Mouse (Mus musculus) neural tube, embryonic 12.5 days (tissue): ENCODE measurements at regions not wholly inside any gene's neighbourhood (a gene's known extent, or its start where the extent isn't known, plus 50 kb on each side); places are given as distances from the start of the nearest gene placed in this dataset.
"Not testable (repeated sequence)": the region's sequence is repeated elsewhere in the genome, so short reads cannot be mapped to it uniquely, and the experiment has no call there.

Experiments used
- ATAC-seq: fragments of 200-750 bp; cut with Nextera tagmentation; 2 replicates; pipeline ENCODE4 v1.8.0; 2017; ENCODE audit warnings: low read depth, mild to moderate bottlenecking, moderate TSS enrichment, moderate library complexity; ENCODE audit not compliant: low FRiP score
- H3K27ac ChIP-seq: fragments of 300-500 bp; sonication (generic); 2 replicates; pipeline ENCODE4 v1.5.1; 2016
- H3K27me3 ChIP-seq: fragments of 300-500 bp; sonication (generic); replicated peaks from 2 replicates; pipeline ENCODE4 v1.6.1; 2016; ENCODE audit warnings: mild to moderate bottlenecking
- H3K36me3 ChIP-seq: fragments of 300-500 bp; sonication (generic); 2 replicates; pipeline ENCODE4 v1.6.1; 2016; ENCODE audit warnings: mild to moderate bottlenecking
- H3K4me1 ChIP-seq: fragments of 300-500 bp; sonication (generic); 2 replicates; pipeline ENCODE4 v1.6.1; 2016
- H3K4me2 ChIP-seq: fragments of 300-500 bp; sonication (generic); replicated peaks from 2 replicates; pipeline ENCODE4 v1.6.1; 2016; ENCODE audit warnings: mild to moderate bottlenecking
- H3K4me3 ChIP-seq: fragments of 300-500 bp; sonication (generic); 2 replicates; pipeline ENCODE4 v1.5.1; 2016
- H3K9ac ChIP-seq: fragments of 300-500 bp; sonication (generic); 2 replicates; pipeline ENCODE4 v1.6.1; 2016; ENCODE audit warnings: mild to moderate bottlenecking
- H3K9me3 ChIP-seq: fragments of 300-500 bp; sonication (generic); 2 replicates; pipeline ENCODE4 v1.6.1; 2016; ENCODE audit warnings: mild to moderate bottlenecking
- WGBS: fragments of 180-500 bp; shearing (Covaris S2); methylation state at CpG from one replicate; pipeline ENCODE4 v1.1.7; 2016; 5-methylcytosine and 5-hydroxymethylcytosine counted together

DNA sequence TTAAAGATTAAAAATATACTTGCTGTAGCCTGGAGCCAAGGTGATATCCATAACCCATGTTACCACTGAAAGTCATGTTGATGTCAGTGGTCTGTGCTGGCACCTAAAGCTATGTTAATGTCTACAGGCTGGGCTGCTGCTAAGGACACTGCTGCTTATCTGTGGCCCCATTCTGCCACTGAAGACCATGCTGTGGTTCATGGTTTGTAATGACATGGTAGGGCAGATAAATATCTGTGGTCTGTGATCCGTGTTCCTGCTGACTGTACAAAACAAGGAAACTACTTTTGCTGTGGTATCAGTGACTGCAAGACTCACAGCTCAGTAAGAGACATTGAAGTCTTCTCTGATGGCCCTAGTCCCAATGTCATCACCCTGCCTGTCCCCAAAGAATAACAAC, 245.7 kb downstream of the Slco4c1 start:
- no peak overlapping the region for H3K27ac ChIP-seq
- H3K9me3 ChIP-seq: no peaks in the 10 kb centered on the region
- WGBS: 94% methylated on average over 1 of the region's 1 CpGs
- no peak overlapping the region for H3K4me2 ChIP-seq
- H3K4me3 ChIP-seq: no peak overlapping the region
- no peaks in the 10 kb centered on the region for H3K4me1 ChIP-seq
- H3K36me3 ChIP-seq: no peaks in the 10 kb centered on the region
- H3K9ac ChIP-seq: no peak overlapping the region
- H3K27me3 ChIP-seq: no peaks in the 10 kb centered on the region
- ATAC-seq: no peak

GRCm38 (mm10) chr1:96625326-96625725, 246.6 kb downstream of the Slco4c1 start:
- H3K27me3 ChIP-seq, H3K27ac ChIP-seq, H3K4me3 ChIP-seq, ATAC-seq, H3K36me3 ChIP-seq, H3K9ac ChIP-seq, H3K4me2 ChIP-seq, H3K9me3 ChIP-seq, H3K4me1 ChIP-seq: not testable (repeated sequence)
- 97% methylated on average over 5 of the region's 5 CpGs for WGBS

DNA sequence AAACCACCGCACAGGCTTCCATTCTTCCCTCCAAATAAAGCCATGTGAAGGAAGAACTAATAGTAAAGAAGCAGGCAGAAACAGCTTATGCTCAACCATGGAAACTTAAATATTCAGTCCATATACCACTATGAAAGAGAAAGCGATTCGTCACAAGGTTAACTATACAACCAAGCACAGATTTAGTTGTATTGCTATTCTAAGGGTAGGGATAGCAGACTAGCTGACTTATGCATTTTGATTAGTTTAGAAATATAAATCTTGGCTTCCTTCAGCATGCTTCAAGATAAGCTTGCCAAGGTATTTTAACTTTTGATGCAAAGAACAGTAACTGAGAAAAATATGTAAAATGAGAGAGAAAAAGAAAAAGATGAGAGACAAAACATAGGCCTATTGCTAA, 275.8 kb downstream of the Slco4c1 start:
- no peaks in the 10 kb centered on the region for H3K9me3 ChIP-seq
- no peak for ATAC-seq
- no peak overlapping the region for H3K4me3 ChIP-seq
- H3K27me3 ChIP-seq: no peaks in the 10 kb centered on the region
- H3K4me2 ChIP-seq: no peak overlapping the region
- no peak overlapping the region for H3K9ac ChIP-seq
- H3K27ac ChIP-seq: no peak overlapping the region
- 91% methylated on average over 3 of the region's 3 CpGs for WGBS
- H3K4me1 ChIP-seq: no peaks in the 10 kb centered on the region
- H3K36me3 ChIP-seq: no peaks in the 10 kb centered on the region

- Histone ChIP-seq H3K4me1 (no peaks in the 10 kb centered on the region), H3K4me2 (no peak overlapping the region), H3K27ac (no peak overlapping the region), H3K9me3 (no peaks in the 10 kb centered on the region), H3K36me3 (no peaks in the 10 kb centered on the region), H3K9ac (no peak overlapping the region), H3K27me3 (no peaks in the 10 kb centered on the region), H3K4me3 (no peak overlapping the region)
- no peak for ATAC-seq
Observed at GRCm38 (mm10) chr1:96569281-96569680, 302.7 kb downstream of the Slco4c1 start.

GRCm38 (mm10) chr1:96563279-96563910, 308.6 kb downstream of the Slco4c1 start:
- H3K36me3 ChIP-seq: no peaks in the 10 kb centered on the region
- ATAC-seq: no peak
- 84% methylated on average over 3 of the region's 3 CpGs for WGBS
- H3K9me3 ChIP-seq: no peaks in the 10 kb centered on the region
- no peaks in the 10 kb centered on the region for H3K27me3 ChIP-seq
- H3K4me2 ChIP-seq: no peak overlapping the region
- H3K4me3 ChIP-seq: no peak overlapping the region
- H3K9ac ChIP-seq: no peak overlapping the region
- H3K4me1 ChIP-seq: no peaks in the 10 kb centered on the region
- H3K27ac ChIP-seq: no peak overlapping the region

GRCm38 (mm10) chr1:96556258-96556657, 315.7 kb downstream of the Slco4c1 start:
- no peak for ATAC-seq

DNA sequence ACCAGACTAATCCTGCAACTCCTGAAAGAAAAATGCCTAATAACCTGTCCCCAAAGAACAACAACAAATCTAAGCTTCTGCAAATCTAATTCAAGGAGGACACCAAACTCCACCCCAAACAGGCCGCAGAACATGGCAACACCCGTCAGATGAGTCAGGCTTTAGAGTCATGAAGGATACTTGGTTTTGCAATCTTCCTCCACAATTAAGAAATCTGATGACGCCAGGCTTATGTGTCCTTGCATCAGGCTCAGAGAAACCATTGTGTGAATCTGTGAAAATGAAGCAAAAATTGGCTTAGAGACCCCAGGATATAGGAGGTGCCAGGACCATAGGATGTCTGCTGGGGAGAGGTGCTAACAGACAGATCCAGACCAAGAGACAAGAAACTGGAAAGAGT, 352.6 kb downstream of the Slco4c1 start:
- ATAC-seq: no peak
- WGBS: 89% methylated on average over 3 of the region's 3 CpGs
- no peak overlapping the region for H3K4me3 ChIP-seq
- H3K4me1 ChIP-seq: no peaks in the 10 kb centered on the region
- H3K27me3 ChIP-seq: no peaks in the 10 kb centered on the region
- H3K36me3 ChIP-seq: no peaks in the 10 kb centered on the region
- H3K4me2 ChIP-seq: no peak overlapping the region
- no peak overlapping the region for H3K9ac ChIP-seq
- H3K9me3 ChIP-seq: no peaks in the 10 kb centered on the region
- H3K27ac ChIP-seq: no peak overlapping the region

More at GRCm38 (mm10) chr1:96556258-96556657, 315.7 kb downstream of the Slco4c1 start:
- H3K9ac ChIP-seq: no peak overlapping the region
- no peak overlapping the region for H3K27ac ChIP-seq
- no peaks in the 10 kb centered on the region for H3K36me3 ChIP-seq
- H3K4me1 ChIP-seq: no peaks in the 10 kb centered on the region
- H3K4me2 ChIP-seq: no peak overlapping the region
- H3K9me3 ChIP-seq: no peaks in the 10 kb centered on the region
- no peak overlapping the region for H3K4me3 ChIP-seq
- no peaks in the 10 kb centered on the region for H3K27me3 ChIP-seq

- no peak overlapping the region for H3K4me3 ChIP-seq
- H3K4me1 ChIP-seq: no peaks in the 10 kb centered on the region
- H3K36me3 ChIP-seq: no peaks in the 10 kb centered on the region
- ATAC-seq: no peak
- no peaks in the 10 kb centered on the region for H3K27me3 ChIP-seq
- H3K9ac ChIP-seq: no peak overlapping the region
- no peak overlapping the region for H3K27ac ChIP-seq
- H3K4me2 ChIP-seq: no peak overlapping the region
- no peaks in the 10 kb centered on the region for H3K9me3 ChIP-seq
Observed at GRCm38 (mm10) chr1:96501007-96501406, 371.0 kb downstream of the Slco4c1 start.

DNA sequence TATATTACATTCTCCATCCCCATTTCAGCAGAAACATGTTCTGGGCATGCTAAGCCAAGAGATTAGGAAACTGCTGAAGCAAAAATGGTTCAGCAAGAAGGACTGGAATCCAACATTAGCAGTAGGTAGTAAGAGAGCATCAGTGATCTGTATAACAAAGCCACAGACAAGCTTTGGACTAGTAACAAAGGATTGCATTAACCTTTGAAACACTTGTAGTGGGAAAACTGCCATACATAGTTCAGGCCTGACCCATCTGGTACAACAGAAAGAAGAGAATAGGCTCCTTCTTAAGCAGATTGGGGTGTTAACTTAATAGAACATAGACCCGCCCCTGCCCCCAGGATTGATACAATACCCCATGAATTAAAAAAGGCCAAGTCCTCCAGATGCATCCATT, 389.2 kb downstream of the Slco4c1 start:
- Histone ChIP-seq H3K36me3 (no peaks in the 10 kb centered on the region), H3K4me3 (no peak overlapping the region), H3K4me1 (no peaks in the 10 kb centered on the region), H3K9ac (no peak overlapping the region), H3K9me3 (no peaks in the 10 kb centered on the region), H3K27me3 (no peaks in the 10 kb centered on the region), H3K4me2 (no peak overlapping the region), H3K27ac (no peak overlapping the region)
- 64% methylated on average over 1 of the region's 1 CpGs for WGBS
- no peak for ATAC-seq

GRCm38 (mm10) chr1:96450852-96451251, 421.1 kb downstream of the Slco4c1 start:
- no peaks in the 10 kb centered on the region for H3K4me1 ChIP-seq
- H3K4me3 ChIP-seq: no peak overlapping the region
- no peaks in the 10 kb centered on the region for H3K27me3 ChIP-seq
- H3K36me3 ChIP-seq: no peaks in the 10 kb centered on the region
- 65% methylated on average over 1 of the region's 1 CpGs for WGBS
- H3K27ac ChIP-seq: no peak overlapping the region
- ATAC-seq: no peak
- H3K9ac ChIP-seq: no peak overlapping the region
- no peak overlapping the region for H3K4me2 ChIP-seq
- H3K9me3 ChIP-seq: no peaks in the 10 kb centered on the region

DNA sequence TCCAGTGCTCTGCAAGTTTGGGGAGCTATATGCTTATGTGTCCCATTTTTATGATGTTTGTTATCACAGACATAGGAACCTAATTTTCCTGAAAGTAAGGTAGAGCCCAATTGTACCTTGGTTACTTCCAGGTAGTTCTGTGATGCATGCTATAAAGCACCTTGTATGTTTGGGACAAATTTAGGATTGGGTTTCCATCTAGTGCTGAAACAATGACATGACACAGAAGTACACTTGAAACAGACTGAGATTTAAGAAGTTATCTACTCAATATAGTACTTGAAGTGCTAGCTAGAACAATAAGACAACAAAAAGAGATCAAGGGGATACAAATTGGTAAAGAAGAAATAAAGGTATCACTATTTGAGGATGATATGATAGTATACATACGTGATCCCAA, 426.8 kb downstream of the Slco4c1 start:
- H3K4me2 ChIP-seq: no peak overlapping the region
- H3K9ac ChIP-seq: no peak overlapping the region
- no peaks in the 10 kb centered on the region for H3K9me3 ChIP-seq
- no peak overlapping the region for H3K27ac ChIP-seq
- no peaks in the 10 kb centered on the region for H3K36me3 ChIP-seq
- WGBS: 83% methylated on average over 1 of the region's 1 CpGs
- H3K4me1 ChIP-seq: no peaks in the 10 kb centered on the region
- ATAC-seq: no peak
- no peak overlapping the region for H3K4me3 ChIP-seq
- H3K27me3 ChIP-seq: no peaks in the 10 kb centered on the region

- Histone ChIP-seq H3K36me3 (no peaks in the 10 kb centered on the region), H3K9ac (no peak overlapping the region), H3K4me2 (no peak overlapping the region), H3K9me3 (no peaks in the 10 kb centered on the region), H3K27ac (no peak overlapping the region), H3K4me3 (no peak overlapping the region), H3K4me1 (no peaks in the 10 kb centered on the region), H3K27me3 (no peaks in the 10 kb centered on the region)
- 82% methylated on average over 2 of the region's 2 CpGs for WGBS
- no peak for ATAC-seq
Observed at GRCm38 (mm10) chr1:96433057-96433456, 438.9 kb downstream of the Slco4c1 start.

- ATAC-seq: no peak
- no peaks in the 10 kb centered on the region for H3K36me3 ChIP-seq
- no peak overlapping the region for H3K9ac ChIP-seq
- H3K27me3 ChIP-seq: no peaks in the 10 kb centered on the region
- H3K4me2 ChIP-seq: no peak overlapping the region
- no peak overlapping the region for H3K4me3 ChIP-seq
- no peaks in the 10 kb centered on the region for H3K9me3 ChIP-seq
- no peaks in the 10 kb centered on the region for H3K4me1 ChIP-seq
- H3K27ac ChIP-seq: no peak overlapping the region
Observed at GRCm38 (mm10) chr1:96423481-96423880, 448.5 kb downstream of the Slco4c1 start.
